Mouse (Mus musculus) erythroblast, embryonic 14.5 days (primary cell): ENCODE results near the gene Mettl16.

ENCODE experiments used
- GATA1 ChIP-seq: IDR thresholded peaks from 2 replicates; pipeline ENCODE4 v1.6.1; 2012; ENCODE audit warnings: low read length, inconsistent platforms, mixed read lengths
- TAL1 ChIP-seq: IDR thresholded peaks from 3 replicates; pipeline ENCODE4 v1.6.1; 2012; ENCODE audit warnings: low read length, inconsistent platforms, mixed read lengths

DNA sequence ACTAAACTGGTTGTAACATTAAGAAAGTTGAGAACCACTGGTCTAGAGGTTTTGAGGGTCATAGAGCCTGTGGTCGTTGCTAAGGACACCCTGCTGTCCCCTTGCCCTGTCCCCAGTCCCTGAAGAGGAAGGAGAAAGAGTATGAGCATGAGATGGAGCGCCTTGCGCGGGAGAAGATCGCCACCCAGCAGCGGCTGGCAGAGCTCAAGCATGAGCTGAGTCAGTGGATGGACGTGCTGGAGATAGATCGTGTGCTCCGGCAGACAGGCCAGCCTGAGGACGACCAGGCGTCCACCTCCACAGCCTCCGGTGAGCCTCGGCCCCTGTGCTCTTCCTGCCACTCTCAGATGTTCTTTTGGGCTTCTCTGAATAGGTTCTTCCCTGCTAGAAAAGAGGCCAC lies 71.4 kb downstream of the Mettl16 start:
- TF ChIP-seq GATA1 (no peak), TAL1 (no peak)
